Mouse (Mus musculus): ENCODE results near the gene Spo11. TPM values are rescaled to one million over a fixed set of nuclear protein-coding genes. Genes with fewer than 3 reads are reported as not detected.

The Spo11 gene
- polyA plus RNA-seq, 1 experiment from 2014 or later = 1.8 TPM

- no peak overlapping the region for H3K9ac ChIP-seq (ENCODE audit: low read depth, low read length)
- no peaks in the 10 kb centered on the region for H3K27me3 ChIP-seq (replicated peaks; ENCODE audit: control insufficient read depth, insufficient read depth, low read length)
- no peak overlapping the region for H3K4me3 ChIP-seq (ENCODE audit: low read length)
- no peaks in the 10 kb centered on the region for H3K36me3 ChIP-seq (ENCODE audit: control insufficient read depth, insufficient read depth, low read length)
- H3K4me1 ChIP-seq (ENCODE audit: control insufficient read depth, insufficient read depth, low read depth, low read length) = peaks cover 13% of the 10 kb centered on the region
- ATAC-seq = no peak
- no peak overlapping the region for H3K27ac ChIP-seq (ENCODE audit: low read depth, low read length)
- H3K9me3 ChIP-seq (ENCODE audit: control insufficient read depth, low read length) = no peaks in the 10 kb centered on the region
- no peak overlapping the region for H3K4me2 ChIP-seq (ENCODE audit: low read length)
- 22% methylated on average over 7 of the region's 7 CpGs for WGBS
Observed at GRCm38 (mm10) chr2:172973806-172974565, 3.5 kb upstream of the Spo11 start.

- Histone ChIP-seq H3K4me1 (ENCODE audit: control insufficient read depth, insufficient read depth, low read depth, low read length) (peaks cover 13% of the 10 kb centered on the region), H3K27me3 (replicated peaks; ENCODE audit: control insufficient read depth, insufficient read depth, low read length) (no peaks in the 10 kb centered on the region), H3K4me2 (ENCODE audit: low read length) (no peak overlapping the region), H3K36me3 (ENCODE audit: control insufficient read depth, insufficient read depth, low read length) (no peaks in the 10 kb centered on the region), H3K9me3 (ENCODE audit: control insufficient read depth, low read length) (peaks cover under 1% of the 10 kb centered on the region; the same call in 1 of the 2 replicates), H3K27ac (ENCODE audit: low read depth, low read length) (no peak overlapping the region), H3K9ac (ENCODE audit: low read depth, low read length) (no peak overlapping the region), H3K4me3 (ENCODE audit: low read length) (no peak overlapping the region)
- ATAC-seq = no peak
- 30% methylated on average over 7 of the region's 7 CpGs for WGBS
Observed at GRCm38 (mm10) chr2:172974701-172975100, 2.8 kb upstream of the Spo11 start.

- Histone ChIP-seq H3K4me2 (ENCODE audit: low read length) (no peak overlapping the region), H3K27ac (ENCODE audit: low read depth, low read length) (no peak overlapping the region), H3K36me3 (ENCODE audit: control insufficient read depth, insufficient read depth, low read length) (no peaks in the 10 kb centered on the region), H3K27me3 (replicated peaks; ENCODE audit: control insufficient read depth, insufficient read depth, low read length) (no peaks in the 10 kb centered on the region), H3K4me1 (ENCODE audit: control insufficient read depth, insufficient read depth, low read depth, low read length) (peaks cover 13% of the 10 kb centered on the region), H3K9ac (ENCODE audit: low read depth, low read length) (no peak overlapping the region), H3K4me3 (ENCODE audit: low read length) (no peak overlapping the region), H3K9me3 (ENCODE audit: control insufficient read depth, low read length) (peaks cover 3% of the 10 kb centered on the region; the same call in 1 of the 2 replicates)
- 85% methylated on average over 6 of the region's 6 CpGs for WGBS
- ATAC-seq = no peak
Observed at GRCm38 (mm10) chr2:172975159-172975558, 2.3 kb upstream of the Spo11 start.

- Histone ChIP-seq H3K4me3 (ENCODE audit: low read length) (no peak overlapping the region), H3K9me3 (ENCODE audit: control insufficient read depth, low read length) (peaks cover 3% of the 10 kb centered on the region; the same call in 1 of the 2 replicates), H3K27ac (ENCODE audit: low read depth, low read length) (no peak overlapping the region; the same call in 1 of the 2 replicates), H3K27me3 (replicated peaks; ENCODE audit: control insufficient read depth, insufficient read depth, low read length) (no peaks in the 10 kb centered on the region), H3K4me2 (ENCODE audit: low read length) (no peak overlapping the region; the same call in none of the 2 replicates), H3K4me1 (ENCODE audit: control insufficient read depth, insufficient read depth, low read depth, low read length) (peaks cover 13% of the 10 kb centered on the region), H3K9ac (ENCODE audit: low read depth, low read length) (no peak overlapping the region), H3K36me3 (ENCODE audit: control insufficient read depth, insufficient read depth, low read length) (no peaks in the 10 kb centered on the region)
- 24% methylated on average over 7 of the region's 7 CpGs for WGBS
- ATAC-seq = no peak
Observed at GRCm38 (mm10) chr2:172976661-172977238, 750 bp upstream of the Spo11 start.

- no peaks in the 10 kb centered on the region for H3K27me3 ChIP-seq (replicated peaks; ENCODE audit: control insufficient read depth, insufficient read depth, low read length)
- H3K9ac ChIP-seq (ENCODE audit: low read depth, low read length) = no peak overlapping the region
- no peak overlapping the region for H3K4me2 ChIP-seq (ENCODE audit: low read length)
- no peak overlapping the region for H3K4me3 ChIP-seq (ENCODE audit: low read length)
- peaks cover 13% of the 10 kb centered on the region for H3K4me1 ChIP-seq (ENCODE audit: control insufficient read depth, insufficient read depth, low read depth, low read length)
- no peak overlapping the region for H3K27ac ChIP-seq (ENCODE audit: low read depth, low read length)
- ATAC-seq = no peak
- WGBS = 40% methylated on average over 4 of the region's 4 CpGs
- H3K9me3 ChIP-seq (ENCODE audit: control insufficient read depth, low read length) = peaks cover 3% of the 10 kb centered on the region; the same call in 1 of the 2 replicates
- no peaks in the 10 kb centered on the region for H3K36me3 ChIP-seq (ENCODE audit: control insufficient read depth, insufficient read depth, low read length)
Observed at GRCm38 (mm10) chr2:172978131-172978633, 682 bp downstream of the Spo11 start.

- peaks cover 3% of the 10 kb centered on the region; the same call in 1 of the 2 replicates for H3K9me3 ChIP-seq (ENCODE audit: control insufficient read depth, low read length)
- H3K4me1 ChIP-seq (ENCODE audit: control insufficient read depth, insufficient read depth, low read depth, low read length) = peaks cover 10% of the 10 kb centered on the region
- 96% methylated on average over 42 of the region's 43 CpGs for WGBS
- H3K27me3 ChIP-seq (replicated peaks; ENCODE audit: control insufficient read depth, insufficient read depth, low read length) = no peaks in the 10 kb centered on the region
- no peak overlapping the region for H3K9ac ChIP-seq (ENCODE audit: low read depth, low read length)
- no peak overlapping the region for H3K4me3 ChIP-seq (ENCODE audit: low read length)
- no peaks in the 10 kb centered on the region for H3K36me3 ChIP-seq (ENCODE audit: control insufficient read depth, insufficient read depth, low read length)
- no peak overlapping the region for H3K27ac ChIP-seq (ENCODE audit: low read depth, low read length)
- H3K4me2 ChIP-seq (ENCODE audit: low read length) = no peak overlapping the region
- no peak for ATAC-seq
Observed at GRCm38 (mm10) chr2:172979666-172980345, 2.3 kb downstream of the Spo11 start.

- Histone ChIP-seq H3K4me2 (ENCODE audit: low read length) (no peak overlapping the region), H3K27me3 (replicated peaks; ENCODE audit: control insufficient read depth, insufficient read depth, low read length) (no peaks in the 10 kb centered on the region), H3K9ac (ENCODE audit: low read depth, low read length) (no peak overlapping the region), H3K36me3 (ENCODE audit: control insufficient read depth, insufficient read depth, low read length) (no peaks in the 10 kb centered on the region), H3K27ac (ENCODE audit: low read depth, low read length) (no peak overlapping the region), H3K9me3 (ENCODE audit: control insufficient read depth, low read length) (peaks cover 3% of the 10 kb centered on the region; the same call in 1 of the 2 replicates), H3K4me3 (ENCODE audit: low read length) (no peak overlapping the region), H3K4me1 (ENCODE audit: control insufficient read depth, insufficient read depth, low read depth, low read length) (no peaks in the 10 kb centered on the region)
- no peak for ATAC-seq
- 74% methylated on average over 9 of the region's 9 CpGs for WGBS
Observed at GRCm38 (mm10) chr2:172982776-172983561, 5.5 kb downstream of the Spo11 start.

GRCm38 (mm10) chr2:172990161-172990560, 12.7 kb downstream of the Spo11 start:
- no peak overlapping the region for H3K9ac ChIP-seq (ENCODE audit: low read depth, low read length)
- no peak overlapping the region for H3K4me3 ChIP-seq (ENCODE audit: low read length)
- no peak overlapping the region for H3K27ac ChIP-seq (ENCODE audit: low read depth, low read length)
- H3K27me3 ChIP-seq (replicated peaks; ENCODE audit: control insufficient read depth, insufficient read depth, low read length) = no peaks in the 10 kb centered on the region
- no peaks in the 10 kb centered on the region for H3K36me3 ChIP-seq (ENCODE audit: control insufficient read depth, insufficient read depth, low read length)
- no peaks in the 10 kb centered on the region for H3K9me3 ChIP-seq (ENCODE audit: control insufficient read depth, low read length)
- no peak overlapping the region for H3K4me2 ChIP-seq (ENCODE audit: low read length)
- H3K4me1 ChIP-seq (ENCODE audit: control insufficient read depth, insufficient read depth, low read depth, low read length) = no peaks in the 10 kb centered on the region
- ATAC-seq = no peak
- 82% methylated on average over 6 of the region's 6 CpGs for WGBS

Data from hindbrain, embryonic 16.5 days (tissue).